Mouse (Mus musculus): ENCODE data around the gene Chd8.

Gene Chd8

DNA sequence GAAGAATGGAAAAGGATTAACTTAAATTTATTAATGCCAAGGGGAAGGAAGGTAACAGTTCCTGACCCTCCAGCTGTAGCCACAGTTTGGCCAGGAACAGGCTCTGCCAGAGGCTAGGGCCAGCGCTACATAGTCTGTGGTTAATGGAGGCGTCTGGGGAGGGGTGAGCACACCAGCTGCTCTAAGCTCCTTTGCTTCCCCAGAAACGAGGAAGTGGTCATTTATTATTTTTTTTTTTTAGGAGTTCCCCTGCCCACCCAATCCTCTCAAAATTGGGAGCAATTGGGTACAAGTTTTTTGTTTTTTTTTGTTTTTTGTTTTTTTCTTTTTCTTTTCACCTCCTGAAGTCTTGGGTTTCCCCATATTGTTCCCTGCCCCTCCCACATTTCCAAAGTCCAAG lies 59.4 kb downstream of the Chd8 start:
- no peak for DNase-seq (ENCODE audit: low spot score)

DNA sequence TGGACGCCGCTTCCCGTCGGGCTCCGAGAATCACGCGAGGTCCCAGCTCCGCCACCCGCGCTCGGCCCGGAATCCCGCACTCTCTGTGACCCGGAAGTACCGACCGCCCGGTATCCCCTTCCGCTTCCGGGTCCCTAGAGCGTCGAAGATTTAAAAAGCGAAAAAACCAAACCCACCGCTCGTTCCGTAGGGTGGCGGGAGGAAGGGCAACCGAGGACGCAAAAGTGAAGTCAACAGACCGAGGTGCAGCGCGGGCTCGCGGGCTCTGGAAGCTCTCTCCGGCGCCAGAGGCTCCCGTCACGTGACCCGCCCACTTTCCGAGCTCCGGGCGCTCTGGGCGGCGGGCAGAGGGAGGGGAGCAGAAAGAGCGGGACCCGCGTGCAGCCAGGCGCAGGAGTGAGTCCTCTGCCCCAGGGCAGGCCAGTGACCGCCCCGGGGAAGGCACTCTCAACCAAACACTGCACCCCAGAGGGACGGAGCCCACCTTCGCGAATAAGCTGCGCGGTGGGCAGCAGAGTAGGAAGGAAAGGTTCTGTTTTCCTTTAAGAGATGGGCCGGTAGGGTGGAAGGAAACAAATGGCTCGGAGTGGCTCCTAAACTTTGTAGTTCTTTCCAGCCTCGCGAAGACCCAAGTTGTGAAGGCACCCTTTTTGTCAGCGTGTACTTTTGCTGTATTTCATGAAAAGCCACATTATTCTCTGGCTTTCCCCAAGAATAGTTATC lies 60.3 kb downstream of the Chd8 start, which contains the start of gene Supt16:
Supt16 (minus strand) TSS at position 261 of the 723 bp plus-strand sequence.
- DNase-seq (ENCODE audit: low spot score): peak; percentile 79

DNA sequence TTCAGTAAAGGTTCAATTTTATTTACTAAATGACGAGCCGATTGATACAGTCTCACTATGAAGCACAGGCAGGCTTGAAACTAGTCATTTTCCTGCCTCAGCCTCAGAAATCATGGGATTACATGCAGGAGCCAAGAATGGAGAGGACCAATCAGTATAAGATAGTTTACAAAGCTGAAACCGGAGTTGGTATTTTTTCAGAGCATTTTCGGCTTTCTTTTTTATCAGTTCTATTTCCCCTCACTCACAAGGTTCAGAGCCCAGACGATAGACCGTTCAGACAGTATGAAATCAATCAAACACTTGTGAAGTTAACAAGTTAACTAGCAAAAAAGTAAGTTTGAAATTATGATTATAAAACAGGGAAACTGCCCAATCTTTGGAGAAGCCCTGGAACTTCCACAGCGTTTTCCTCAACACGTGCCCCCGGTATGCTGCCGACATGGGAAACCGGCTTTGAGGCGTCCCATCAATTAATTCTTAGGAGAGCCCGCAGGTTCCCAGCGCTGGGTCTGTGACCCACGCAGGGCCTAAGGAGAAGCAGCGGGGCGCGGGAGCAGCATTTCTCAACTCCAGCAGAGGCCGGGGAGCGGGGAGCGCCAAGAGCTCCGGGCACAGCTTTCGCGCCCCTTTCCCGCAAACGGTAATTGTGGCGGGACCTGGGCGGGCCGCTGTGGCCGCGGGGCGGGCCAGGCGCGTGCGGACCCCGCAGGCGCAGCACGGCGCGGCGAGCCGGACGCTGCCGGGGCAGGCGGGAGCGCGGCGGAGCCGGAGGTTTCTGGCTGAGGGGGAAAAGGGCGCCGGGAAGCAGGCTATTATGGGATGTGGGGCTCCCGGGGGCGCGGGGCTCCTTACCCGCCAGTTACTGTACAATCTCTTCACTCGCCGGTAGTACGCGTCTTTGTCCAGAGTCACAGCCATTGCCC lies 61.1 kb downstream of the Chd8 start:
- DNase-seq (ENCODE audit: low spot score): peak; percentile 12

DNA sequence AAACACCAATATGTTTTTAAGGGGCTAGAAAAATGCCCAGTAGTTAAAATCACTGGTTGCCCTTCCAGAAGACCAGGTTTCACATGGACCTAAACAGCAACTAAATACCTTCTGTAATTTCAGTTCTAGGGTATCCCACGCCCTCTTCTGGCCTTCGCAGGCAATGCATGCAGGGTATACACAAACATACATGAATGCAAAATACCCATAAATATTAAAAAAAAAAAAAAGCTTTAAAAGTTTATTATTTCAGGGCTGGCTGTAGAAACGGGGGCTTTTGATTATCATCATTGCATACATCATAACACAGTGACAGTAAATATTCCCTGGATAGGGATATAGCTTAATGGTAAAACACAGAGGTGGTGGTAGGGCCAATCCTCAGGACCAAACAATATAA lies 61.9 kb downstream of the Chd8 start:
- peak; percentile 46 for DNase-seq (ENCODE audit: low spot score)

DNA sequence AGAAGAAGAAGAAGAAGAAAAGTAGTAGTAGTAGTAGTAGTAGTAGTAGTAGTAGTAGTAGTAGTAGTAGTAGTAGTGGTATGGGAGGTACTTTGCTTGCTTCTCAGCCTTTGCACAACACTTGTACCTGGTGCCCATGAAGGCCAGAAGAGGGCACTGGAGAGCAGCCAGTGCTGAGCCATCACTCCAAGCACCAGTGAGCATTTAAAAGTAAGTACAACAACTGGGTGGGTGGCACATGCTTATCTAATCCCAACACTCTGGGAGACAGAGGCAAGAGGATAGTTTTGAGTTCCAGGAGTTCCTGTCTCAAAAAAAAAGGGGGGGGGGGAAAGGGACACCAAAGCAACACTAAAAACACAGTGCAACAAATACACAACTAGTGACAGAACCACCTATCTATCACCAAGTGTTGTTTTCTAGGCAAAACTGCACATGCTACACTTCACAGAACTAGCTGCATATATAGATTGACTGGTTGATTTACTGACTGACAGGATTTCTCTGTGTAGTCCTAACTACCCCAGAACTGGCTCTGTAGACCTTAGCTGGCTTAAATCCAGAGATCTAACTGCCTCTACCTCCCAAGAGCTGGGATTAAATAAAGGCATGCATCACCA lies 66.7 kb downstream of the Chd8 start:
- DNase-seq (ENCODE audit: low spot score): peak; percentile 26

DNA sequence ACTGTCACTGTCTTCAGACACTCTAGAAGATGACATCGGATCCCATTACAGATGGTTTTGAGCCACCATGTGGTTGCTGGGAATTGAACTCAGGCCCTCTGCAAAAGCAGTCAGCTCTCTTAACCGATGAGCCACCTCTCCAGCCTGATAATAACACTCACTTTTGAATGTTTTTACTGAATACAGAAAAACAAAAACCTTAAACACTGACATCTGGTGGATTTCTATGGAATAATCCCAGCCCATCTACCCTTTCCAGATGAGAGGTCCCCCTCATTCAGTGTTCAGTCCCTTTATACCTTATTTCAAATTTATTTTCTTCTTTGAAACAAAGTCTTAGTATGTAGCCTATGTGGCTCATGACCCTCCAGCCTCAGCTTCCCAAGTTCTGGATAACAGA lies 68.1 kb downstream of the Chd8 start:
- no peak for DNase-seq (ENCODE audit: low spot score)

DNA sequence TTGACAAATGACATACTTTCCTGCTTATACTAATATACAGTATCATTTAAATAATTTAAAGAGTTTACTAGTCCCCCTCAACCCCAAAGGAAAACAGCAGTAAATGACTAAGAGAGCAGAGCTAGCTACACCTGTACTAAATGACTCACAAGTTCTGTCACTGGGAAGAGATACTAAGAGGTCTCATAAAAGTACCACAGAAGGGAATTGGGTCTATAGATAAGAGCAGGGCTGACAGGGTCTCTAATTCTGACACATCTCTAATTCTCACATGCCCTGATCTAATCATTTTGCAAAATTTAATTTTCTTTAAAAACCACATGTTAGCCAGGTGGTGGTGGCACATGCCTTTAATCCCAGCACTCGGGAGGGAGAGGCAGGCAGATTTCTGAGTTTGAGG lies 68.8 kb downstream of the Chd8 start:
- DNase-seq (ENCODE audit: low spot score): no peak

DNA sequence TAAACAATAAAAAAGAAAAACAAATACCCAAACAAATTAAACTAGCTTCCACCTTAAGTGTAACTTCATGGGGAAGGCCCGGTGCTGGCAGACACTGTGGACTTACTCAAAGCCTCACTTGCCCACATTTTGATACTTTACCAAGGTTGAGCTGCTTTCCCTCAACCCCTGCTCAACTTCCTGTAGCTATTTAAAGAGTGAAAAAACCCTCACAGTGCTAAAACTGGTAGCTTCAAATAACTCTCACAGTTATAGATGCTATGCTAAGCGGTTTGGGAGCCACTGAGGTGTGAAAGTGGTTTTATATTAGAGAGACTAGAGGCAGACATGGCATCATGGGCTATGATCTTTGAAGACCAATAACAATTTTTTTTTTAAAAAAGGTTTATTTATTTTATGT lies 91.0 kb downstream of the Chd8 start:
- DNase-seq (ENCODE audit: low spot score): no peak

DNA sequence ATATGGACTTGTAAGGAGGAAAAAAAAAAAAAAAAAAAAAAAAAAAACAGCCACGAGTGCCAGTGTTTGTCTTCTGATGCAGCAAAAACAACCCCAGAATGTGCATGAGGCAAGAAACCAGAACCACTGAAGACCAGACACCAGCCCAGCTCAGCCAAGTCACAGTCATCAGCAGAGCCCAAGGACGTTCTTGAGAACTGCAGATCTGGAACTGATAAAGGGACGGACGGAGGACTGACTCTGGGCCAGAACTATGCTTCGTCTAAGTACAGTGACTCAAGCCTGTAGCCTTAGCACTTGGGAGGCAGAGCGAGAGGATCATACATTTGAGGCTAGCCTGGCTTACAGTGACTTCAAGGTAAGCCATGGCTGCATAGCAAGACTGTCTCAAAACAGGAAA lies 96.7 kb downstream of the Chd8 start:
- DNase-seq (ENCODE audit: low spot score): no peak

DNA sequence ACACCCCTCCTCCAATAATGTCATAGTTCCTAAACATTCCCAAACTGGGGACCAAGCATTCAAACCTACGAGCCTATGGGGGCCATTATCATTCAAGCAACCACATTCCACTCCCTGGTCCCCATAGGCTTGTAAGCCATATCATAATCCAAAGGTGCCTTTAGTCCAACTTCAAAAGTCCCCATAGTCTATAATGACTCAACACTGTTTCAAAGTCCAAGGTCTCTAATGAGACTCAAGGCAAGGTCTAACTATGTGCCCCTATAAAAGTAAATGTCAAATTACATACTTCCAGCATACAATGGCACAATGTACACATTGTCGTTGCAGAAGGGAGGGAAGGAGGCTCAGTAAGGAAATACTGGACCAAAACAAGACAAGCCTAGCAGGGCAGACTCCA lies 102.6 kb downstream of the Chd8 start:
- DNase-seq (ENCODE audit: low spot score): no peak

DNA sequence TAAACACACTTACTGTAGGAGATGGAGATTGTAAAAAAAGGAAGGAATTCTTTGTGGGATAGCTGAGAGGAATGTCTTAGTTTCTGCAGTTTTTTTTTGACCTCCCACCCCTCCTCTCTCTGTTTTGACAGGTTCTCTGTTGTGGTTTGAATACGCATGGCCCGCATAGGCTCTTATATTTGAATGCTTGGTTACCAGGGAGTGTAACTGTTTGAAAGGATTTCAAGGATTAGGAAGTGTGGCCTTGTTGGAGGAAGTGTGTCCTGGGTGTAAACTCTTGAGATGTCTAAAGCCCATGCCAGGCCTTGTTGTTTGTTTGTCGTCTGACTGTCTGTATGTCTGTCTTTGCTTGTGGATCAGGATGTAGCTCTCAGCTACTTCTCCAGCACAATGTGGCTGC lies 105.0 kb downstream of the Chd8 start:
- DNase-seq (ENCODE audit: low spot score): no peak

DNA sequence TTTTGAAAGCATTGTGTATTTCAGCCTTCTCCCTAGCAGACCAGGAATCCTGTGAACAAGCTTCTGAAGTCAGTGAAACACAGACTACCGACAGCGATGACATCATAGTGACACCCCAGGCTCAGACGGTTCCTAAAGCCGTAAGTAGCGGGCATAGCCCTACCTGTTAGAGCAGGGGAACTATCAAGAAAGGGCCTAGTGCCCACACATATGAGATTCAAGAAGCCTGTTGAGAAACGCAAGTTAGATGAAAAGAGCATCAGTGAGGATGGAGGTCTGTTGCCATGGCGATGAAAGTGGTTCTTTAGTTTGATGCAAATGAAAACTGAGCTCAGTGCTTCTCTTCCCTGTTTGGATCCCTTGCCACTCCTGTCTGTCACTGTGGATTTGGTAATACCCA lies 105.4 kb downstream of the Chd8 start:
- no peak for DNase-seq (ENCODE audit: low spot score)

DNA sequence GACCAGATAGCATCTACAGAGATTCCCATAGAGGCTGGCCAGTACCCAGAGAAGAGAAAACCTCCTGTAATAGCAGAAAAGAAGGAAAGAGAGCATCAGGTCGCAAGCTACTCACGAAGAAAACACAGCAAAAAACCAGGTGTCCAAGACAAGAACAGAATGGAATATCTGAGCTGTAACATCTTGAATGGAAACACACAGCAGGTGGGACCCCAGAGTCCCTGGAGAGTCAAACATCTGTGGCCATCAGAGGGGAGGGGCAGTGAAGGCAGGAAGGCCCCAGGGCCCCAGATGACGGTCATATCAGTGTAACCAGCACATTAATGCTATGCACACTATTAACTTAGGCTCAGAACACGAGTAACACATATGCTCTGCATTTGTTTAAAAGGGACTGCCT lies 107.7 kb downstream of the Chd8 start:
- DNase-seq (ENCODE audit: low spot score): no peak
